Mouse (Mus musculus) adipocyte (in vitro differentiated cells): ENCODE data around the gene Tbl3.

Experiments
- DNase-seq: peaks from one replicate; pipeline ENCODE4 v3.0.0-alpha.2; 2016; ENCODE audit warnings: low spot score

The Tbl3 gene

GRCm38 (mm10) chr17:24653967-24654710 lies 53.3 kb downstream of the Tbl3 start:
- DNase-seq, result peak; percentile 51

GRCm38 (mm10) chr17:24651835-24652234 lies 55.6 kb downstream of the Tbl3 start:
- DNase-seq, result no peak

GRCm38 (mm10) chr17:24650766-24651165 lies 56.7 kb downstream of the Tbl3 start:
- DNase-seq, result no peak

- DNase-seq, result no peak
These were observed 57.3 kb downstream of the Tbl3 start, which contains the start of gene Slc9a3r2 for GRCm38 (mm10) chr17:24650070-24650616. Slc9a3r2 (minus strand) TSS chr17:24650327.

GRCm38 (mm10) chr17:24649581-24650069 lies 57.8 kb downstream of the Tbl3 start:
- DNase-seq, result no peak

GRCm38 (mm10) chr17:24648731-24649377 lies 58.6 kb downstream of the Tbl3 start:
- DNase-seq, result no peak
